Mouse (Mus musculus): ENCODE results near the gene 1700010B08Rik.

DNA sequence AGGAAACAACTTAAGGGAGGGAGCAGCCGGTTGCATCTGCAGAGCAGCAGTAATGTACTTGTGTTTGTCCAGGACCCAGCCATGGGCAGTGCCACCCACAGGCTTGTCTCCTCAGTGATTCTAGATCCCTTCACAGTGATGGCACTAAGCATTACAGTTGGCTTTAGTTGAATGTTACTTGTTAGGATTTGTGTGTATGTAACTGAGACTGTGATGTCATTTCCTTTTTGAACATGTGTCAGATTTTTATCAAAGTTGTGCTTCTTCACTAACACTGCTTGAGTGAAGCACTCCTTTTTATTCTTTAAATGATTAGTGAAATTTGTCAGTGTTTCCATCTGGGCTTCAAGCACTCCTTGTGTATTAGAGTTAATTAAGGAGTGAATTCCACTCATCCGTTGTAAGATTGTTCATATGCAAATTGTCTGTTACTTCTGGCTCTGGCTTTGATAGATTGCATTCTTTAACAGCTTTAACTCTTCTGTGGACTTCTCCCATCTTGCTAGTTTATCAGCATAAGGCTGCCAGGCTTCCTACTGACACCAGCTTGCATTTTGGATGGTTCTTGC lies 46.8 kb upstream of the 1700010B08Rik start:
- TF ChIP-seq CTCF (IDR thresholded peaks at IDR 0.05; ENCODE audit: low read depth) (no peak), EP300 (IDR thresholded peaks at IDR 0.05; ENCODE audit: low read depth) (no peak)

Measured in liver, embryonic 14.5 days (tissue).